Mouse (Mus musculus) liver, embryonic 16.5 days (tissue): ENCODE data around the gene Aldh16a1. TPM values are rescaled to one million over a fixed set of nuclear protein-coding genes. Genes with fewer than 3 reads are reported as not detected.

Source experiments
- microRNA counts: library from miRNA; unstranded; fragments of <30 nt; microRNA quantifications from one replicate; lab custom pipeline; 2016
- microRNA-seq: library from miRNA; unstranded; fragments of <30 nt; microRNA quantifications from one replicate; pipeline ENCODE4, GENCODE M21; 2016
- polyA plus RNA-seq: library from polyadenylated mRNA; unstranded; fragments of >200 nt; fragmentation: Nextera tagmentation; extraction: Ambion mirVana; gene quantifications from 2 replicates; pipeline ENCODE4 v1.2.1, GENCODE M21; 2015

Aldh16a1 gene
- polyA plus RNA-seq, 1 experiment from 2014 or later, result 30.0 TPM

MicroRNAs within 50 kb of the gene (microRNA counts, 519-probe panel; counts per million panel counts)
- 2,524 counts per million, percentile 67 among the panel's probes with 10 or more counts for microRNA mmu-miR-150 (lab: Ali Mortazavi, UCI)

Small RNAs within 50 kb of the gene (microRNA-seq; reads per million reads assigned to microRNA genes)
- gene Mir150, result 34.7 reads per million, percentile 43 among the genes with 10 or more reads in this experiment
- gene Mir5121, result 37.4 reads per million, percentile 44 among the genes with 10 or more reads in this experiment
- gene Mir7055, result not detected

Other genes starting within 250 kb of the Aldh16a1 start
- gene Ap2a1, start 225.1 kb downstream of the Aldh16a1 start, polyA plus RNA-seq, result 63.3 and 63.7 TPM in 2 replicates
- gene Tsks, start 211.4 kb downstream of the Aldh16a1 start, polyA plus RNA-seq, result 0.12 TPM in 1 of 2 replicates, not detected in the other
- gene Cpt1c, start 179.7 kb downstream of the Aldh16a1 start, polyA plus RNA-seq, result 1.8 and 2.1 TPM in 2 replicates
- gene Prmt1, start 168.0 kb downstream of the Aldh16a1 start, polyA plus RNA-seq, result 95.6 and 98.6 TPM in 2 replicates
- 39.8 and 43.2 TPM in 2 replicates for gene Irf3, start 156.9 kb downstream of the Aldh16a1 start, polyA plus RNA-seq
- 11.0 and 12.2 TPM in 2 replicates for gene Bcl2l12, start 155.9 kb downstream of the Aldh16a1 start, polyA plus RNA-seq
- gene Scaf1, start 138.2 kb downstream of the Aldh16a1 start, polyA plus RNA-seq, result 9.8 and 9.9 TPM in 2 replicates
- gene Rras, start 136.6 kb downstream of the Aldh16a1 start, polyA plus RNA-seq, result 20.9 and 23.2 TPM in 2 replicates
- gene Prr12, start 101.7 kb downstream of the Aldh16a1 start, polyA plus RNA-seq, result 1.9 and 2.0 TPM in 2 replicates
- gene Nosip, start 92.2 kb downstream of the Aldh16a1 start, polyA plus RNA-seq, result 23.4 and 23.8 TPM in 2 replicates
- gene Prrg2, start 91.9 kb downstream of the Aldh16a1 start, polyA plus RNA-seq, result 9.7 and 10.5 TPM in 2 replicates
- 20.1 and 22.7 TPM in 2 replicates for gene Rcn3, start 62.4 kb downstream of the Aldh16a1 start, polyA plus RNA-seq
- 50.6 and 56.1 TPM in 2 replicates for gene Fcgrt, start 50.7 kb downstream of the Aldh16a1 start, polyA plus RNA-seq
- 646 and 744 TPM in 2 replicates for gene Rps11, start 30.1 kb downstream of the Aldh16a1 start, polyA plus RNA-seq
- 558 and 645 TPM in 2 replicates for gene Rpl13a, start 25.8 kb downstream of the Aldh16a1 start, polyA plus RNA-seq
- 0.12 TPM in 1 of 2 replicates, not detected in the other for gene Gm45713, start 18.4 kb downstream of the Aldh16a1 start, polyA plus RNA-seq
- gene Flt3l, start 18.2 kb downstream of the Aldh16a1 start, polyA plus RNA-seq, result 3.0 and 3.1 TPM in 2 replicates
- 42.3 and 42.8 TPM in 2 replicates for gene Pih1d1, start 281 bp downstream of the Aldh16a1 start, polyA plus RNA-seq
- gene Slc17a7, start 9.4 kb upstream of the Aldh16a1 start, polyA plus RNA-seq, result not detected in 2 replicates
- gene Gfy, start 25.0 kb upstream of the Aldh16a1 start, polyA plus RNA-seq, result not detected in 2 replicates
- not detected in 2 replicates for gene Pth2, start 26.4 kb upstream of the Aldh16a1 start, polyA plus RNA-seq
- 0.05 TPM in 1 of 2 replicates, not detected in the other for gene Ccdc155, start 50.3 kb upstream of the Aldh16a1 start, polyA plus RNA-seq
- gene Dkkl1, start 57.6 kb upstream of the Aldh16a1 start, polyA plus RNA-seq, result 1.5 and 2.2 TPM in 2 replicates
- 5.0 and 6.5 TPM in 2 replicates for gene Tead2, start 61.2 kb upstream of the Aldh16a1 start, polyA plus RNA-seq
- gene Cd37, start 84.5 kb upstream of the Aldh16a1 start, polyA plus RNA-seq, result 16.4 and 19.3 TPM in 2 replicates
- not detected in 2 replicates for gene Slc6a16, start 86.5 kb upstream of the Aldh16a1 start, polyA plus RNA-seq
- gene Slc6a21, start 122.9 kb upstream of the Aldh16a1 start, polyA plus RNA-seq, result not detected in 2 replicates
- gene Trpm4, start 179.2 kb upstream of the Aldh16a1 start, polyA plus RNA-seq, result 0.85 and 1.7 TPM in 2 replicates
- 0.39 and 0.60 TPM in 2 replicates for gene Hrc, start 180.7 kb upstream of the Aldh16a1 start, polyA plus RNA-seq
- 0.15 and 0.19 TPM in 2 replicates for gene Ppfia3, start 212.4 kb upstream of the Aldh16a1 start, polyA plus RNA-seq
- gene Lin7b, start 216.0 kb upstream of the Aldh16a1 start, polyA plus RNA-seq, result not detected in 2 replicates
- gene Snrnp70, start 241.2 kb upstream of the Aldh16a1 start, polyA plus RNA-seq, result 64.2 and 70.1 TPM in 2 replicates